Mouse (Mus musculus) liver, adult 2 months (tissue): ENCODE data around the gene Gm21698.
"Not testable (repeated sequence)": the region's sequence is repeated elsewhere in the genome, so short reads cannot be mapped to it uniquely, and the experiment has no call there.

ENCODE experiments used
- CTCF ChIP-seq: fragments of 200-500 bp; IDR thresholded peaks from 2 replicates; pipeline ENCODE4 v1.5.1; 2011; ENCODE audit warnings: low read depth, low read length, control low read depth
- POLR2A ChIP-seq: fragments of 200-500 bp; IDR thresholded peaks from 2 replicates; pipeline ENCODE4 v1.6.1; 2011; ENCODE audit warnings: low read length, control low read depth; ENCODE audit not compliant: insufficient read depth; ENCODE audit errors: extremely low read depth

DNA sequence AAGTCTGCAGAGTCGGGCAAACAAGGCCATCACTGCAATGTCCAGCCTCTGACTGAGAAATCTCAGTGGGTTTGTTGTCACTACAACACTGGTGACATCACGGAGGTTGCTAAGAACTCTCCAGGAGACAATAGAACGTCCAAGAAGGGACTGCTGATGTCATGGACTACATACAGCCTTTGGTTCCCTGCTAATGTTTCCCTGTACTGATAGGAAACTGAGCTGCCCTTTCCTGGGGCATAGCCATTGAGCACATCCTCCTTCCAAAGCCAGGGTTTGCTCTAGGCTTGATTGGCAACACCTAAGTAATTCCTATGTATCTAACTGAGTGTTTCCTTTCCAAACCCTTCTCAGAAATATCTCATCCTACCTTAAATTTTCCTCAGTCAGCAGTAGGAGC, at the start of gene Gm21698:
- TF ChIP-seq CTCF, POLR2A: not testable (repeated sequence)
